Mouse (Mus musculus) megakaryocyte, embryonic 14.5 days (primary cell): Measurements from ENCODE around the gene Cd5.

Source experiments
- FLI1 ChIP-seq: IDR thresholded peaks from 2 replicates; pipeline ENCODE4 v1.6.1; 2012; ENCODE audit warnings: low read length, inconsistent platforms, mixed read lengths
- GATA1 ChIP-seq: IDR thresholded peaks from 3 replicates; pipeline ENCODE4 v1.6.1; 2012; ENCODE audit warnings: mixed read lengths, low read length, inconsistent platforms, borderline replicate concordance

DNA sequence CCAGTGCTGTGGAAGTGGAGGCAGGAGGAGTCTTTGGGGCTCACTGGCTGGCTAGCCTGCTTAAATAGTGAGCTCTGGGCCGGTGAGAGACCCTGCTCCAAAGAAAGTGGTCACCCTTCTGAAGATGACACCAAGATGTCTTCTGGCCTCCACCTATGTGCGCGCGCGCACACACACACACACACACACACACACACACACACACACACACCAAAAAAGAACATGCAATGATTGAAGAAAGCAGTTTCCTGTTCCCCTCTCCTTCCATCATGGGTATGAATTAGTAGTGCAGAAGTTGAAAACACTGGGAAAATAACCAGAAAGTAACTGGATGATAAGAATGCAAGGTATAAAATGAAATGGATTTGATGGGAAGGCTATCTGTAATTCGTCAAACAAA is 35.3 kb upstream of the Cd5 start:
- TF ChIP-seq GATA1 (no peak), FLI1 (no peak)
